Mouse (Mus musculus): ENCODE results near the gene Tmem14c. TPM values are rescaled to one million over a fixed set of nuclear protein-coding genes. Genes with fewer than 3 reads are reported as not detected.

Gene Tmem14c
- polyA plus RNA-seq, 1 experiment from 2014 or later: 275 TPM

- WGBS: 76% methylated on average over 4 of the region's 4 CpGs
- Histone ChIP-seq H3K9ac (no peak overlapping the region), H3K4me2 (peak overlapping the region; percentile 63), H3K27ac (no peak overlapping the region), H3K36me3 (peaks cover 16% of the 10 kb centered on the region), H3K4me1 (peaks cover 16% of the 10 kb centered on the region), H3K9me3 (no peaks in the 10 kb centered on the region), H3K27me3 (replicated peaks) (no peaks in the 10 kb centered on the region), H3K4me3 (replicated peaks) (peak overlapping the region; percentile 70; the same call in 1 of the 2 replicates)
- ATAC-seq (ENCODE audit: insufficient read depth, low FRiP score, low read depth): peak; percentile 67
These were observed 1.7 kb downstream of the Tmem14c start for GRCm38 (mm10) chr13:41017832-41018231.

GRCm38 (mm10) chr13:41018236-41018635 is 2.1 kb downstream of the Tmem14c start:
- Histone ChIP-seq H3K9ac (no peak overlapping the region), H3K4me1 (peaks cover 16% of the 10 kb centered on the region), H3K9me3 (no peaks in the 10 kb centered on the region), H3K27me3 (replicated peaks) (no peaks in the 10 kb centered on the region), H3K27ac (no peak overlapping the region), H3K4me3 (replicated peaks) (no peak overlapping the region), H3K36me3 (peaks cover 16% of the 10 kb centered on the region), H3K4me2 (no peak overlapping the region)
- no peak for ATAC-seq (ENCODE audit: insufficient read depth, low FRiP score, low read depth)
- WGBS: 89% methylated on average over 9 of the region's 9 CpGs

- peaks cover 16% of the 10 kb centered on the region for H3K4me1 ChIP-seq
- peaks cover 21% of the 10 kb centered on the region for H3K36me3 ChIP-seq
- H3K4me3 ChIP-seq (replicated peaks): no peak overlapping the region
- no peaks in the 10 kb centered on the region for H3K27me3 ChIP-seq (replicated peaks)
- H3K9ac ChIP-seq: no peak overlapping the region
- no peak overlapping the region for H3K4me2 ChIP-seq
- H3K9me3 ChIP-seq: no peaks in the 10 kb centered on the region
- no peak; the same call in 1 of the 2 replicates for ATAC-seq (ENCODE audit: insufficient read depth, low FRiP score, low read depth)
- WGBS: 89% methylated on average over 13 of the region's 13 CpGs
- H3K27ac ChIP-seq: no peak overlapping the region
These were observed 2.9 kb downstream of the Tmem14c start for GRCm38 (mm10) chr13:41018756-41019591.

GRCm38 (mm10) chr13:41020494-41020893 is 4.4 kb downstream of the Tmem14c start:
- 52% methylated on average over 7 of the region's 7 CpGs for WGBS
- Histone ChIP-seq H3K27me3 (replicated peaks) (no peaks in the 10 kb centered on the region), H3K4me2 (no peak overlapping the region), H3K4me1 (peaks cover 15% of the 10 kb centered on the region), H3K9me3 (no peaks in the 10 kb centered on the region), H3K36me3 (peaks cover 21% of the 10 kb centered on the region), H3K27ac (no peak overlapping the region), H3K4me3 (replicated peaks) (no peak overlapping the region), H3K9ac (no peak overlapping the region)
- ATAC-seq (ENCODE audit: insufficient read depth, low FRiP score, low read depth): no peak

- Histone ChIP-seq H3K4me2 (no peak overlapping the region), H3K4me3 (replicated peaks) (no peak overlapping the region), H3K9ac (no peak overlapping the region), H3K27ac (no peak overlapping the region), H3K27me3 (replicated peaks) (no peaks in the 10 kb centered on the region), H3K36me3 (peaks cover 21% of the 10 kb centered on the region), H3K4me1 (peaks cover 13% of the 10 kb centered on the region), H3K9me3 (no peaks in the 10 kb centered on the region)
- WGBS: 80% methylated on average over 6 of the region's 6 CpGs
- no peak for ATAC-seq (ENCODE audit: insufficient read depth, low FRiP score, low read depth)
These were observed 5.5 kb downstream of the Tmem14c start for GRCm38 (mm10) chr13:41021607-41022006.

GRCm38 (mm10) chr13:41022099-41022498 is 6.0 kb downstream of the Tmem14c start:
- H3K4me2 ChIP-seq: no peak overlapping the region
- H3K27me3 ChIP-seq (replicated peaks): no peaks in the 10 kb centered on the region
- no peak overlapping the region for H3K9ac ChIP-seq
- no peaks in the 10 kb centered on the region for H3K9me3 ChIP-seq
- no peak overlapping the region for H3K27ac ChIP-seq
- H3K4me3 ChIP-seq (replicated peaks): no peak overlapping the region
- peak; percentile 34; the same call in 1 of the 2 replicates for ATAC-seq (ENCODE audit: insufficient read depth, low FRiP score, low read depth)
- WGBS: 73% methylated on average over 13 of the region's 13 CpGs
- H3K4me1 ChIP-seq: peaks cover 9% of the 10 kb centered on the region
- peaks cover 21% of the 10 kb centered on the region for H3K36me3 ChIP-seq

GRCm38 (mm10) chr13:41030098-41030497 is 14.0 kb downstream of the Tmem14c start:
- 74% methylated on average over 5 of the region's 5 CpGs for WGBS

GRCm38 (mm10) chr13:41042511-41042910 is 26.4 kb downstream of the Tmem14c start:
- 88% methylated on average over 4 of the region's 4 CpGs for WGBS
- Histone ChIP-seq H3K4me2 (no peak overlapping the region), H3K27me3 (replicated peaks) (no peaks in the 10 kb centered on the region), H3K4me3 (replicated peaks) (no peak overlapping the region), H3K9me3 (no peaks in the 10 kb centered on the region), H3K9ac (no peak overlapping the region), H3K27ac (no peak overlapping the region), H3K4me1 (no peaks in the 10 kb centered on the region), H3K36me3 (no peaks in the 10 kb centered on the region)
- no peak for ATAC-seq (ENCODE audit: insufficient read depth, low FRiP score, low read depth)

More at GRCm38 (mm10) chr13:41030098-41030497, 14.0 kb downstream of the Tmem14c start:
- no peak overlapping the region for H3K4me3 ChIP-seq (replicated peaks)
- ATAC-seq (ENCODE audit: insufficient read depth, low FRiP score, low read depth): no peak
- H3K4me1 ChIP-seq: no peaks in the 10 kb centered on the region
- no peaks in the 10 kb centered on the region for H3K9me3 ChIP-seq
- no peaks in the 10 kb centered on the region for H3K27me3 ChIP-seq (replicated peaks)
- no peak overlapping the region for H3K9ac ChIP-seq
- no peak overlapping the region for H3K4me2 ChIP-seq
- H3K27ac ChIP-seq: no peak overlapping the region
- no peaks in the 10 kb centered on the region for H3K36me3 ChIP-seq

GRCm38 (mm10) chr13:41045901-41046300 is 29.8 kb downstream of the Tmem14c start:
- Histone ChIP-seq H3K4me1 (no peaks in the 10 kb centered on the region), H3K27me3 (replicated peaks) (no peaks in the 10 kb centered on the region), H3K4me2 (no peak overlapping the region), H3K4me3 (replicated peaks) (no peak overlapping the region), H3K9me3 (no peaks in the 10 kb centered on the region), H3K9ac (no peak overlapping the region), H3K27ac (no peak overlapping the region), H3K36me3 (no peaks in the 10 kb centered on the region)
- ATAC-seq (ENCODE audit: insufficient read depth, low FRiP score, low read depth): no peak
- 81% methylated on average over 8 of the region's 8 CpGs for WGBS

- WGBS: 78% methylated on average over 6 of the region's 6 CpGs
- Histone ChIP-seq H3K9me3 (no peaks in the 10 kb centered on the region), H3K36me3 (no peaks in the 10 kb centered on the region), H3K27me3 (replicated peaks) (no peaks in the 10 kb centered on the region), H3K4me2 (no peak overlapping the region), H3K27ac (no peak overlapping the region), H3K9ac (no peak overlapping the region), H3K4me1 (no peaks in the 10 kb centered on the region), H3K4me3 (replicated peaks) (no peak overlapping the region)
- no peak for ATAC-seq (ENCODE audit: insufficient read depth, low FRiP score, low read depth)
These were observed 31.2 kb downstream of the Tmem14c start for GRCm38 (mm10) chr13:41047280-41047679.

GRCm38 (mm10) chr13:41051965-41052364 is 35.9 kb downstream of the Tmem14c start:
- 72% methylated on average over 5 of the region's 5 CpGs for WGBS
- Histone ChIP-seq H3K27me3 (replicated peaks) (no peaks in the 10 kb centered on the region), H3K4me2 (no peak overlapping the region), H3K27ac (no peak overlapping the region), H3K9ac (no peak overlapping the region), H3K4me3 (replicated peaks) (no peak overlapping the region), H3K36me3 (no peaks in the 10 kb centered on the region), H3K4me1 (no peaks in the 10 kb centered on the region), H3K9me3 (no peaks in the 10 kb centered on the region)
- no peak for ATAC-seq (ENCODE audit: insufficient read depth, low FRiP score, low read depth)

GRCm38 (mm10) chr13:41067618-41068017 is 51.5 kb downstream of the Tmem14c start:
- no peak for ATAC-seq (ENCODE audit: insufficient read depth, low FRiP score, low read depth)
- WGBS: 96% methylated on average over 4 of the region's 4 CpGs
- Histone ChIP-seq H3K27ac (no peak overlapping the region), H3K36me3 (no peaks in the 10 kb centered on the region), H3K4me1 (no peaks in the 10 kb centered on the region), H3K4me2 (no peak overlapping the region), H3K27me3 (replicated peaks) (no peaks in the 10 kb centered on the region), H3K4me3 (replicated peaks) (no peak overlapping the region), H3K9me3 (no peaks in the 10 kb centered on the region), H3K9ac (no peak overlapping the region)
